Mouse (Mus musculus) lung, postnatal 4 days (tissue): ENCODE results near the gene Tacr3.

Experiments used
- DNase-seq, 2 experiments: peaks; one replicate each; pipeline ENCODE4 v3.0.0; 2021

The Tacr3 gene

GRCm38 (mm10) chr3:134828875-134829530, at the start of gene Tacr3:
Tacr3 (plus strand) TSS chr3:134829007.
- no peak for DNase-seq

- DNase-seq = no peak
Observed at GRCm38 (mm10) chr3:134828492-134828874, 324 bp upstream of the Tacr3 start.

GRCm38 (mm10) chr3:134829531-134829921, 719 bp downstream of the Tacr3 start:
- no peak for DNase-seq

- no peak for DNase-seq
Observed at GRCm38 (mm10) chr3:134851342-134851741, 22.5 kb downstream of the Tacr3 start.

GRCm38 (mm10) chr3:134877701-134878100, 48.9 kb downstream of the Tacr3 start:
- DNase-seq = no peak

GRCm38 (mm10) chr3:134895831-134896230, 67.0 kb downstream of the Tacr3 start:
- no peak for DNase-seq

- DNase-seq = no peak
Observed at GRCm38 (mm10) chr3:134908890-134909289, 80.1 kb downstream of the Tacr3 start.

- DNase-seq = no peak
Observed at GRCm38 (mm10) chr3:134934703-134935102, 105.9 kb downstream of the Tacr3 start.

GRCm38 (mm10) chr3:134935461-134935860, 106.7 kb downstream of the Tacr3 start:
- no peak for DNase-seq

- no peak for DNase-seq
Observed at GRCm38 (mm10) chr3:134963461-134963860, 134.7 kb downstream of the Tacr3 start.

- DNase-seq = no peak
Observed at GRCm38 (mm10) chr3:134978902-134979301, 150.1 kb downstream of the Tacr3 start.

- no peak for DNase-seq
Observed at GRCm38 (mm10) chr3:134980140-134980539, 151.3 kb downstream of the Tacr3 start.
